Mouse (Mus musculus): ENCODE data around the gene Elp5.

DNA sequence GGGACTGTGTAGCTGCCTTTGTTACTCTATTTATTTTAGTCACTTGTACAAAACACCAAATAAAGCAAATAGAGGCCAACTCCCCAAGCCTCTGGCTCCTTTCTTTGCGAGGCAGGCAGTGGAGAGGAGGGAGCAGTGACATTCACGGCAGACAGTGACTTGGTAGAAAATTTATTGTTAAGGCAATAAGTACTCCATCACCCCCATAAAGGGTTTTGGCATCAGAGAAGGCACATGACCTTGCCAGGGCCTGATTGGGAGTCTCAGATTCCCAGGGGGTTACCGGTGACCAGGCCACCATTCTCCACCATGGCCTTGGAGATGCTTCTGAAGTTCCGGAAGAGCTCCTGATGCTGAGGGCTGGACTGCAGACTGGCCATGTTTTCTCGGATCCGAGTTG lies 27.7 kb upstream of the Elp5 start:
- TF ChIP-seq CTCF (IDR thresholded peaks at IDR 0.05; ENCODE audit: insufficient read depth, low read depth, low read length), result no peak
- no peak for TF ChIP-seq POLR2A (IDR thresholded peaks at IDR 0.05; ENCODE audit: insufficient read depth, low read depth, low read length)
